Mouse (Mus musculus) urinary bladder, postnatal 10 days (tissue): ENCODE measurements around the gene Sdf4.

Source experiments
- DNase-seq: peaks from one replicate; pipeline ENCODE4 v3.0.0; 2022; ENCODE audit warnings: low spot score

Sdf4 gene

DNA sequence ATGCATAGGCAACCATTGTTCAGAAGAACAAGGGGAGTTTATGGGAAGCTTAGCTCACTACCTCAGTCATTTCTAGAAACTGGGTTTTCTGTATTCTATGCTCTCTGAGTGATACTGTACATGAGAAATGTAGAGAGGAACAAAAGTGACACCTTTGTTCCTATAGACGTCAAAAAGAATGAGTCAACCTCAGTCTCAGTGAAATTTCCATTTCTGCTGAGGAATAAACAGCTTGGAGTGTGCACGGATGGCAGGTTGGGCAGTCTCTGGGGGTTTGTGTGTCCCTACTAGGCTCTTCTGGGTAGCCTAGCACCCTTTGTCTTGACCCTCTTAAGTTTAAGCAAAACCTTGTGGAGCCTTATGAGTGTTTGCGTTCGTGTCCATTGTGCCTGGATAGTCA, 15.7 kb downstream of the Sdf4 start:
- no peak for DNase-seq

DNA sequence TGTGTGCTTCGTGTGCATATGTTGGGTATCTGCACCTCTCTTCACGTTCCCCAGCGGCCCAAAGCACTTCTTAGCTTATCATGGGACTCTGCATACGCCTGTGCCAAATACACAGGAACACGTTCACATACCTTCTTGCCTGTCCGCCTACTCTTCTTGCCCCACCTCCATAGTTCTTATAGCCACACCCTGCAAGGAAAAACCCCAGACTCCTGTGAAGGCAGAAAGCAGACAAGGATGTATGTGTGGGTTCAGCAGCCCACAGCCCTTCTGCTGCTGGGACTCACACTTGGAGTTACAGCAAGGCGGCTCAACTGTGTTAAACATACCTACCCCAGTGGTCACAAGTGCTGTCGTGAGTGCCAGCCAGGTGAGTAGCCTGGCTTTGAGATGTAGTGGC, 21.0 kb downstream of the Sdf4 start, which contains the start of gene Tnfrsf4:
Gene Tnfrsf4, plus strand, starts transcription at position 207 of the 400 bp plus-strand sequence.
- DNase-seq, result no peak

DNA sequence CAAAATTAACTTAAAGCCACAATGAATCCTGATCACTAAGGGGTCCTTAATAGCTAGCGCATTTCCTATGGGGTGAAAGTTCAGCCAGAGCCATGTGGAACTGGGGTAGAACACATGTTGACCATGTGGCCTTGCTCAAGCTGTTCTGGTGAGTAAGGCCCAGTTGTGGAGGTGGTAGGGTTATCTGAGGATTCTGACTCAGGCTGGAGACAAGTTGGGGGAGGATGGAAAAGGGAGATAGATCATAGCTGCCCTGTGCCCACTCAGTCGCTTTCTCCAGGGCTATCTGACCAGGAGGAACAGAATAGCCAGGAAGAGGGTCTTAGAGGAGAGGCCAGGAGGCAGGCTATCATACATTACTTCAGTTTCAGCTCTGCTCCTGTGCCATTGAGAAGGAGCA, 21.8 kb downstream of the Sdf4 start:
- DNase-seq, result no peak

DNA sequence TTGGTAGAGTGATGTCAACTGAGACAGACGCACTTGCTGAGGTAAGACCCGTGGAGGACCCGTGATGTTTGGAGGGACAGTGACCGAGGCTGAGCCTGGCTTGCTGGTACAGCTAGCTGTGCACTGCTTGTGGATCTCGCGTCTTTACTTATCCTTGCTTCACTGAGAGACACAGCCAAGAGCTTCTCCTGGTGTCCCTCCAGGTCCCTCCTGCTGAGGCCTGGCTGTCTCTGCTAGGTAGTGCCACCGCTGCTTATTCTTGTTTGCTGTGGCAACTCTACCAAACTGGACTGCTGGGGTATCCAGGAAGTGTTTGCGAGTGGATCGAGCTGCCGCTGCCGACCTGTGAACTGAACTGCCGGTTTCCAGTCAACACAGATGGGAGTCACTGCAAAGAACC, 27.1 kb downstream of the Sdf4 start:
- no peak for DNase-seq

DNA sequence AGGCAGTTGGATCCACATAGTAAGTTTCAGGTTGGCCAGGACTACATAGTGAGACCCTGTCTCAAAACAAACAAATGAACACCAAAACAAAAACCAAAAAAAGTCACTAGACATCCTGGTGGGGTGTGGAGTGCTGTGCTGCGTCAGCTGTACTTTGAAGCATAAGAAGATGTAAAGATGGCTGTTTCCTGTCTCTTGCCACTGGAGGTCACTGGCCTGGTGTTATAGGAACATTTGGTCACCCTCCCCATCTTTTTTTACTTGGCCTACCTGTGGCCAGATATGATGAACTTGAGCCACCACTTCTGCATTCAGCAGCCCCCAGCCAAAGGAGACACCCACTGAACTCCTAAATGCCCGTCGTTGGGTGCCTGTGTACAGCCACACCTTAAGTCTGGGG, 28.7 kb downstream of the Sdf4 start:
- no peak for DNase-seq

DNA sequence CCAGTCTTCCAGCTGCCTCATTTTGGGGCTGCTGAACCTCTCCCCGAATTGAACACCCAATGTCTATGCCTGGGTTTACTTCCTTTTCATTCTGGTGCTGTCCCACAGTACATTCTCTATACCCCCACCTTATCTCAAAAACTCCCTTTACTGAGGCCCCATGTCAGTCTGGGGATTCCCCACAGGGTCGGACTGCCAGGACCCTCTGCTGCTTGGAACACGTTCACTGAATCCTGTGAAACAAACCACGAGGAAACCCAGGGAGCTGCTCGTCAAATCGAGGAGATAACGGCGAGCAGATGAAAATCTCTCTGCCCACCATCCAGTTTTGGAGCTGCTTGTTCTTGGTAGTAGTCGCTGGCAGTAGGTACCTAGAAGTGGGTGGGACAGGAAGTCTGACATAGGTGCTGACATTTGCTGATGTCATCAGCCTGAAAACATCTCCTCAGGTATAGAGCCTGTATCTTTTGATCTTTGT, 29.3 kb downstream of the Sdf4 start:
- DNase-seq, result no peak

DNA sequence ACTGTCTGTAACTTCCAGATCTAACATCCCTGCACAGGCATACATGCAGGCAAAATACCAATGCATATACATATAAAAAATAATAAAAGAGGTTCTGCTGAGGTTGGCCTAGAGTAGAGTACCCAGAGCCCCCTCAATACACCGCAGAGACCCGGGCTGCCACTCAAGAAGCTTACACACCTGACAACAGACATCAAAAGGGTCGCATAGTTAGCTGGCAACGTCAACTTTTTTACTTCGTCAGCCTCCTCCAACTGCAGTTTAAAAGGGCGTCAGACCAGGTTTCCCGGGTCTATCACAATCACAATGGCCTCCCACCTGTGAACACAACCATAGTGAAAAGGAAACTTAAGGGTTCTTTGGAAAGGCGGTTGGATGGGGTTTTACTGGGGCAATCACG, 30.8 kb downstream of the Sdf4 start:
- no peak for DNase-seq

DNA sequence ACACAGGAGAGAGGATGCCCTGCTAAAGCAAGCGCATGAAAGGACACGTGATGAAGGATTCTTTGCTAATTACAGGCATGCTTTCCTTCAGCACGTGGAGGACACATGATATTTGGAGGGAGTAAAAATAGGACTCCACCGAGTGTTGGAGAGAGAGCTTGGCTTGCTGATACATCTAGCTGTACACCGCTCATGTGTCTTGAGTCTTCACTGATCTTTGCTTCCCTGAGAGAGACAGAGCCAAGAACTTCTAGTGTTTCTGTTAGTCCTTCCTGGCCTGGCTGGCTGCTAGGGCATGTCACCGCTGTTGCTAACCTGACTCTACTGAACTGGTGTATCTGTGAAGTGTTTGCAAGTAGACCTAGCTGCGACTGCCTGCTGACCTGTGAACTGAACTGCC, 31.5 kb downstream of the Sdf4 start:
- no peak for DNase-seq

DNA sequence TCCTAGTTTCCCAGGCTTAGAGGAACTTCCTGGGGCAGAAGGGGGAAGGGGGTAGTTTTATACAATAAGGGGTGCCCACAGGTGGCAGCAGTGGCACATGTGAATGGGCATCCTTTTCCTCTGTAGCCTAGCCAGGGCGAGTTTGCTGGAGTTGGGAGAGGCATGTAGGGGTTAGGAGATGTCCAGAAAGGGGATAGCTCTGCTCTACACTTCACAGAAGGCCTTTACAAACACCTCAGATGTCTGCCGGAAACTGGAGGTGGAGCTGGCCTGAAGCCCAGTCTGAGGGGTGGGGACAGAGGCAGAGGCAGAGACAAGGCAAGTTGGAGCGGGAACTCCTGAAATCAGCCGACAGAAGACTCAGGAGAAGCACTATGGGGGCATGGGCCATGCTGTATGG, 33.3 kb downstream of the Sdf4 start, which contains the start of gene Tnfrsf18:
Gene Tnfrsf18, plus strand, starts transcription at position 152 of the 400 bp plus-strand sequence.
- no peak for DNase-seq

DNA sequence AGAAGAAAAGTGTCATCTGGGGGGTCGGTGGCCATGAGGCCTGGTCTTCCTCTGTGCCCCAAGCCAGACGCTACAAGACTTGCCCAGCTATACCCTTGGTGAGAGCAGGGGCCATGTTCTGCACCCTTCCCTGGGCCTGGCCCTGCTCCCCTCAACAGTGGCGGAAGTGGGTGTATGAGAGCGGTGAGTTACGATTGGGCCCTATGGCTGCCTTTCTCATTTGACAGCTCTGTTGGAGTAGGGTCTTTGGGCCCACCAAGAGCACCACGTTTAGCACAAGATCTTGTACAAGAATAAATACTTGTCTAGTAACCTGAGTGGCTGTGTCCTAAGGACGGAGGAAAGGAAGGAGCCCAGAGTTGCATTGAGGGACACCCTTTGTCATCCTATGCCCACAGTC, 35.9 kb downstream of the Sdf4 start:
- DNase-seq, result no peak

DNA sequence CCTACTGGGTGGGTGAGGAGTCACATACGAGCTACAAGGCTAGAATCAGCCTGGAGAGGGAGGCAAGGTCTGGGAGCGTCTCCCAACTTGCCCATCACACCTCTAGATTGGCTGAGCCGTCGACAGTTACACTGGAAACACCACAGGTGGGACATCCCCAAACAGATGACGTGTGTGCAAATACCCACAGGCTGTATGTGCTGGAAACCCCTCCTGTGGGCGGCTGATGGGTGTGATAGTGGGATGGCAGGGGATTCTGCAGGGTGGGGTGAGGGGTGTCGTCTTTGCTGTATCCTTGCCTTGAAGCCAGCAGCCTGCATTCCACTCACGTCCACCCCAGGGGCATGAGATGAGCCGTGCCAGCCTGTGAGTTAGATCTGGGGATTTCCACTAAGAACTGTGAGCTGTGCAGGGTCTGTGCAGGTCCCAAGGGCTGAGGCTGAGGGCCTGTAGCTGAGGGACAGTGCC, 38.0 kb downstream of the Sdf4 start:
- DNase-seq, result no peak

DNA sequence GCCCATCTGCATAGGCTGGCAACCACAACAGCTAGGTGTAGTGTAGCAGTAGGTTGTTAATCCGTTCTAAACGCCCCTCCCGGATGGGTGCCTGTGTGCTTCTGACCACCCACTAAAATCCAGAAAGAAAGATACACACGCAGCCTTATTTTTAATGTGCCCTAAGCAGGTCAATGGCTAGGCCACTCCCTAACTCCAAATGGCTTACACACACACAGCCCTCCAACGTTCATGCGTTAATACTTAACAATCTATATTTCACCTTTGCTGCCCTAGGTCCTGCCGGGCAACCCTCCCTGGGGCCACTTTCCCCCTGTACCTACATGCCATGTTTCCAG, 38.6 kb downstream of the Sdf4 start:
- no peak for DNase-seq

DNA sequence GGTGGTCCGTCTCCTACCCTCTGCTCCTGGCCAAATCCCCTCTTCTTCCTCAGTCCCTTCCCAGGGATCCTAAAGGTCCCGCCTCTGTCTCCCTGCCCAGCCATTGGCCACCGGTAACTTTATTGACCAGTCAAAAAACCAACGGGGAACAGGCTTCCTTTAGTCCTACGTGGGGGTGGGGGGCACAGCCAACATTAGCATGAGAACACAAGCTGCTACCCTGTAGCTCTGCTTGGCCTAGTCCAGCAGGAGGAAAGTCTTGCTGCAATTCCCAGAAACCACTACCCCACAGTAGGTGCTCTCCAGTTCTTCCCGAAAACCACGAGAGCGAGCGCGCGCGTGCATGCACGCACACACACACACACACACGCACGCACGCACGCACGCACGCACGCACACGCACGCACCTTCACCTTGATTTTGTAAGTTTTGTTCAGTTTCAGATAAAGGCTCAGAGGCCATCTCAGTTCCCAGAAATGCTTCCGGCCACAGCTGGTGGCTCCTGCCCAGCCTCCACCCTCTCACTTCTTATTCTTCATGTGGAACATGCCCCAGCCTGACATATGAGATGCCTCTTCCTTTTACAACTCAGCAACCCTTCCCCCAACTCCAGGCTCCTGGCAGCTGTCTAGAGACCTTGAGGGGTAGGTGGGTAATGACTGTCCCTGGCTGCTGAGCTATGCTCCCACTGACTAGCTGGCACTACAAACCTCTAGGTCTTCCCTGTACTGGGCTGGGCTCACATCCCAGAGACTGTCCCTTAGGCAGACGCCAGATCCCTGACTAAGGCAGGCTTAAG, 39.1 kb downstream of the Sdf4 start:
- DNase-seq, result peak; percentile 9

DNA sequence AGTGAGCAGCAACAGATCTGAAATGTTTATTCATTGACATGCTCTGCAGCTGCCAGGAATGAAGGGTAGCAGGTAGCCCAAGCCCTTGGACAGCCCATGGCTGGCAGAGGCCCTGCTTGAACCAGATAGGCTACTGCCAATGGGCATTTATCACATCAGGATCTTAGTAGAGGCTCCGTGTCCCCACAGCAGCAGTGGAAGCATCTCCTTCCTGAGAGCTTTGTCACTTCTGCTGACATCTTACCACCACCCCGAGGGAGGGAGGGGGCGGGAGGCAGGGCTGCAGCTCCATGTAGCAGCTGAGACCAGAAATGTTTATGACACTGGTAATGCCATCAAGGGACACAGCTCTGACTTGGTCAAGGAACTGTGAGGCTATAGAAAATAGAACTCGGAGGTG, 40.2 kb downstream of the Sdf4 start:
- peak; percentile 6 for DNase-seq

DNA sequence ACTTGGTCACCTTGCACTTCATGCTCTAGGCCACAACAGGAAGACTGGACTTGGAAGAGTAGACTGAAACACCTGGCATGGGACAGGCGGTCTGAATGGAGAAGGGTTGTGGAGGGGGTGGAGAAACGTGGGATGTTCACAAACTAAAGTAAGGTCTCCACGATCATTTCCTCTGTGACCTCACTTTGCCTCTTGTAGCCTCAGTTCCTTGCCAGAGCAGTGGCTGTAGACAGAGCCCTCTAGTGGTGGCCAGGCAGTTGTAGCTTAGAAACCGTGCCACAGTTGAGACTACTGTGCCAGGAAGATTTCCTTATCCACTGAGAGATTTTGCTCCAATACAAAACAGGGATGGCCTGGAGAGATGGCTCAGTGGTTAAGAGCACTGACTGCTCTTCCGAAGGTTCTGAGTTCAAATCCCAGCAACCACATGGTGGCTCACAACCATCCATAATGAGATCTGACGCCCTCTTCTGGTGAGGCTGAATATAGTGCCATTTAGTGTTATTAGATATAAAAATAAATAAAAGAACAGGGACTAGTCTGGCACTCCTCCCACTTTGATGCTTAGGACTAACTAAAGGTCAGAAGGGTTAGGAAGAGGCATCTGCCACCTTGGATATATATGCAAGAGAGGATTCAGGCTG, 40.9 kb downstream of the Sdf4 start:
- DNase-seq, result no peak

DNA sequence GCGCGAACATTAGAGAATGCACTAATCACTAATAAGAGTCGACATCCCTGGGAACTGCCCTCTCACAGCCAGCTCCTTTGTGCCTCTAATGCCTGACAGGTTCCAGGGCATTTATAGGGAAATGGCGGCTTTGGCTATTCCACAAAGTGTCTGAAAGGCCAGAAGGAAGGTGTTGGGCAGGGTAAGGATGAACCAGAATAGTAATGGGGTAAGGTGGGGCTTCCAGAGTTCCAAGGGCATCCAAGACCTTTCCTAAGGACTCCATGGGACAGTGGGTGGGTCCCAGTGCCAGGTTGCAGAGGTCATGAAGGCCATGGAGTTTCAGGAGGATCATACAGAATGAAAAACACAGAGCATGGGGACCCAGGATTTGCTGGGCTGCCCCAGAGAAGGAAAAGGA, 41.6 kb downstream of the Sdf4 start:
- DNase-seq, result no peak

DNA sequence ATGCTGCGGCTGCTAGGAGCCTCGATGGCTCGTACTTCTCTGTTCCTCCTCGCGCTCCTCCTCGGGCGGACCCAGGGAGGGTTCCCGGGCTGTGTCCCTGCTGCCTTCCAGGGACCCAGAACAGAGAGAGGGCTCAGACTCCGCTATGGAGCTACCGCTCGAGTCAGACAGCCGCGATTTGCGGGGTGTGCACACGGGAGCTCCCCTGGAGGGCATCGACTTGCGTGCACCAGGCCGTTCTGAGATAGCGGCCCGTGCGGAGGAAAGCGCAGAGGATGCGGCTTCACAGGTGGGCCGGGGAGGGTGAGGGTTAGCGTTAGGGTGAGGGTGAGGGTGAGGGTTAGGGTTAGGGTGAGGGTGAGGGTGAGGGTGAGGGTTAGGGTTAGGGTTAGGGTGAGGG, 42.2 kb downstream of the Sdf4 start:
- no peak for DNase-seq

DNA sequence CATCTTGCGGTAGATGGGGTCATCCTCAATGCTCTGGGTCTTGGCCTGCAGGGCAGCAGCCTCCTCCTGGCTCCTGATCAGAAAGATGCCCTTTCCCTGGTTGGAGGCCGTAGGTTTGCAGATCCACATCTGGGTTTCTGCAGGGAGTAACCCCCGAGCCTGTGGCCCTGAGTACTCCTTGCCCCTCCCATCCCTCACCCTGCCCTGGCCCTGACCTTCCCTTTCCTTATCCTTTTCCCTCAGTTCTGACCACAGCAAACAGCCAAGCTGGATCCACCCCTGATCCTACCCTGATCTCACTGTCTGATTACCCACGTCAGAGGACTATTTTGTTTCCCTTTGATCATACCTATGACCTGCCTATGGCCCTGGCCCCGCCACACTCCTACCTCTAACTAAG, 52.1 kb downstream of the Sdf4 start:
- DNase-seq, result no peak

DNA sequence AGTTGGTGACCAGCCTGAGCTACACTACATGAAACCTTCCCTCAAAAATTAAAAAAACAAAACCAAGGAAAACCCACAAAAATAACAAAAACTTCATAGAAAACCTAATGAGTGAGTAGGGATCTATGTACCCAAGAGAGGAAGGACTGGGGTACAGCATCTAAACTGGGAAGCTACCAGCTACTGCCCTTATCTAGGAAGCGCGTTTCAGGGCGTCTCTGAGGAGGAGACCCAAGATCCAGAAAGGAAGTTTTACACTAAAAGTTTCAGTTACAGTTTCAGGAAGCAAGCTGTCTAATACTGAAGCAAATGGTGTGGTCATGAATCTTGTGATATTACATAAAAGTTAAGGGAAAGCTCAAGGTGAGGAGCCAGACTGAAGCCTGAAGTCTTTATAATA, 57.1 kb downstream of the Sdf4 start:
- DNase-seq, result no peak

DNA sequence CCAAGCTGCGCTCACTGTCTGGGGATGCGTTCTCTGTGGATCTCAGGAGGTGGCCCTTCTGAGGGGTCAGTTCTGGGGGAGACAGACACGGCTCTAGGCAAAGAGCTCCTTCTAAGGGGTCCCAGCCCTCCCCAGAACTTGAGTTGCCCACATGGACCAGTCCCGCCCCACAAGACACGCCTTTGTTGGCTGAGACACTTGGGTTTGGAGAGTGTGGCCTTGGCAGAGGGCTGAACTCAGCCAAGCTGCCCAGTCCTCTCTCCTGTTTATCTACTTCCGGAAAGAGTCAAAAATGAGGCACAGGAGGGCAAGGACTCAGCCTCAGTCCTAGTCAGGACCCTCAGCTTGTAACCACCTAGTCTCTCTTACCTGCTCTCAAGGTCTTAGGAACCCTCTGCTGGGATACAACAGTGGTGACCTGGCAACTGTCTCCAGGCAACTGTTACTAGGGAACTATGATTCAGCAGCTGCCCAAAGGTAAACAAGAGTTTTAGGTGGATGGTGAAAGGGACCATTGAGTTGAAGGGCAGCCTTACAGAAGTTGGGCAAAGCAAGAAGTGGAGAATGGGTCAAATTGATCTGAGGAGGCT, 57.8 kb downstream of the Sdf4 start:
- DNase-seq, result no peak

DNA sequence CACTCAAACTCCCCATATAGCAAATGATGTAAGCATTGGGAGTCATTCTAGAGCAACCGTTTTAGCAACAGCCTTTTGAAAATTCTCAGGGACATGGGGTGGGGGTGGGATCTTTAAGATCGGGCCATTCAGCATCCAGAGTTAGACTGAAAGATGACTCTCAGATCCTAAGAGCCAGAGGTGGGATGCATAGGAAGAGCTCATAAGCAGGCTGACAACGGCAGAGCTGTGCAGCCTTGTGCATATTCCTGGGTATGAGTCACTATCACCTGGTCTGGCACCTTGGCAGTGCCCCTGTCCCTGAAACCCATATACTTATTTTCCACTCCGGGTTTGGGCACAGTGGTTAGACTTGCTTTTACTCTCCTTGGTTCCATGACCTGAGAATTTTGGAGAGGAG, 60.4 kb downstream of the Sdf4 start:
- DNase-seq, result no peak

DNA sequence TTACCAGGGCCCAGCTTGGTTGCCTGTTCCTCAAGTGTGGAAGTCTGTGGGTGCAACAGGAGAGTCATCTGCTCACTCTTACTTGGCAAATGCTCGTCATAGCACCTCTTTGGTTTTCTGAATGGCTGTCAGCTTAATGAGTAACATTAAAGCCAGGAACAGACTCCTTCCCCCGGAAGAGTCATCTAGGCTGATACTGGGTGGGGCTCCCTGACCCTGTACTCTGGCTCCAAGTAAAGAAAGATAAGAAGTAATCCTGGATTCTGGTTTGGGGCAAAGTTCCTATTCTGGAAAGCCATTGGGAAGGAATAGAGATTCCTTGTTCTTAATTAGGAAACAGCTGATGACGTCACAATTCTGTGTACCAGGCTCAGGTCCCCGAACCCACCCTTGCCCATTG, 61.5 kb downstream of the Sdf4 start:
- no peak for DNase-seq

DNA sequence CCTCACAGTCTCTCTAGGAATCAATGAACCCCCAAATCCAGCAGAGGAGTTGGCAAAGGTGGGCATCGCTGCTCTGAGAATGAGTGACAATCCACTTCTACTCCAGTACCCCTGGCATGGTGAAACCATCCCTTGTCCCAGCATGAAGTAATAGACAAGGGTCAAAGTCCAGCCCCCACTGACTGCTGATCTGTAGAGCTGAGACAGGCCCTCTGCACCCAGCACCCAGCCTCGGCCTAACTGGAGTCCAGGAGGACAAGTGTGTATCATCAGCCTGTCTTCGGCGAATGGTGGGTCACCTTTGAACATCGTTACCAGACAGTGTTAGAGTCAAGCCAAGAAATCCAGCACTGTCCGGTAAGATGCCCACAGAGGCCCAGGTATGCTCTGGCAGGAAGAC, 61.9 kb downstream of the Sdf4 start:
- no peak for DNase-seq
